Mouse (Mus musculus) forebrain, embryonic 11.5 days (tissue): ENCODE measurements at regions not wholly inside any gene's neighbourhood (a gene's known extent, or its start where the extent isn't known, plus 50 kb on each side); places are given as distances from the start of the nearest gene placed in this dataset.

Source experiments
- ATAC-seq: fragments of 200-750 bp; cut with Nextera tagmentation; replicated peaks from 2 replicates; pipeline ENCODE4 v1.8.0; 2017; ENCODE audit warnings: moderate TSS enrichment; ENCODE audit not compliant: low FRiP score
- DNase-seq: peaks from one replicate; pipeline ENCODE4 v3.0.0-alpha.2; 2017; ENCODE audit warnings: low spot score
- H3K27ac ChIP-seq: fragments of 300-500 bp; sonication (generic); 2 replicates; pipeline ENCODE4 v1.5.1; 2014; ENCODE audit warnings: low read depth, low read length
- H3K27me3 ChIP-seq: fragments of 300-500 bp; sonication (generic); 2 replicates; pipeline ENCODE4 v1.6.1; 2014; ENCODE audit warnings: mild to moderate bottlenecking, low read length, mixed read lengths; ENCODE audit not compliant: control insufficient read depth, insufficient read depth
- H3K36me3 ChIP-seq: fragments of 300-500 bp; sonication (generic); 2 replicates; pipeline ENCODE4 v1.6.1; 2014; ENCODE audit warnings: mild to moderate bottlenecking, low read length, moderate library complexity, mixed read lengths; ENCODE audit not compliant: control insufficient read depth, insufficient read depth
- H3K4me1 ChIP-seq: fragments of 300-500 bp; sonication (generic); replicated peaks from 2 replicates; pipeline ENCODE4 v1.6.1; 2014; ENCODE audit warnings: low read length, mixed read lengths; ENCODE audit not compliant: control insufficient read depth, insufficient read depth
- H3K4me2 ChIP-seq: fragments of 300-500 bp; sonication (generic); 2 replicates; pipeline ENCODE4 v1.6.1; 2014; ENCODE audit warnings: low read depth, mild to moderate bottlenecking, low read length, moderate library complexity, mixed read lengths; ENCODE audit not compliant: severe bottlenecking
- H3K4me3 ChIP-seq: fragments of 300-500 bp; sonication (generic); 2 replicates; pipeline ENCODE4 v1.5.1; 2014; ENCODE audit warnings: low read depth, low read length
- H3K9ac ChIP-seq: fragments of 300-500 bp; sonication (generic); 2 replicates; pipeline ENCODE4 v1.6.1; 2014; ENCODE audit warnings: low read length
- H3K9me3 ChIP-seq: fragments of 300-500 bp; sonication (generic); 2 replicates; pipeline ENCODE4 v1.6.1; 2016; ENCODE audit warnings: low read length, mixed read lengths; ENCODE audit not compliant: control insufficient read depth
- WGBS: fragments of 180-500 bp; shearing (Covaris S2); extraction: QIAGEN DNeasy Blood & Tissue Kit; methylation state at CpG from one replicate; pipeline ENCODE4 v1.1.7; 2014; 5-methylcytosine and 5-hydroxymethylcytosine counted together

- H3K9me3 ChIP-seq: no peaks in the 10 kb centered on the region
- no peaks in the 10 kb centered on the region for H3K36me3 ChIP-seq
- H3K4me3 ChIP-seq: no peak overlapping the region
- no peak overlapping the region for H3K4me2 ChIP-seq
- no peak for DNase-seq
- no peaks in the 10 kb centered on the region for H3K4me1 ChIP-seq
- no peak for ATAC-seq
- H3K27me3 ChIP-seq: no peaks in the 10 kb centered on the region
- WGBS: 87% methylated on average over 8 of the region's 8 CpGs
- H3K27ac ChIP-seq: no peak overlapping the region
- no peak overlapping the region for H3K9ac ChIP-seq
Measured at GRCm38 (mm10) chr13:103423417-103423816, 89.1 kb upstream of the Mast4 start.

- no peaks in the 10 kb centered on the region for H3K4me1 ChIP-seq
- H3K27ac ChIP-seq: no peak overlapping the region
- H3K4me3 ChIP-seq: no peak overlapping the region
- DNase-seq (no peak), ATAC-seq (no peak)
- H3K27me3 ChIP-seq: no peaks in the 10 kb centered on the region
- no peak overlapping the region for H3K9ac ChIP-seq
- 94% methylated on average over 8 of the region's 8 CpGs for WGBS
- H3K9me3 ChIP-seq: no peaks in the 10 kb centered on the region
- no peaks in the 10 kb centered on the region for H3K36me3 ChIP-seq
- H3K4me2 ChIP-seq: no peak overlapping the region
Measured at GRCm38 (mm10) chr13:103422997-103423396, 88.7 kb upstream of the Mast4 start.

GRCm38 (mm10) chr13:103419146-103419545 lies 84.8 kb upstream of the Mast4 start:
- WGBS: 90% methylated on average over 3 of the region's 3 CpGs
- Histone ChIP-seq H3K4me3 (no peak overlapping the region), H3K9ac (no peak overlapping the region), H3K4me2 (no peak overlapping the region), H3K9me3 (no peaks in the 10 kb centered on the region), H3K4me1 (no peaks in the 10 kb centered on the region), H3K27me3 (no peaks in the 10 kb centered on the region), H3K27ac (no peak overlapping the region), H3K36me3 (no peaks in the 10 kb centered on the region)
- ATAC-seq (no peak), DNase-seq (no peak)

- no peak for DNase-seq
- ATAC-seq: no peak
- Histone ChIP-seq H3K27me3 (no peaks in the 10 kb centered on the region), H3K36me3 (no peaks in the 10 kb centered on the region), H3K9me3 (no peaks in the 10 kb centered on the region), H3K4me2 (no peak overlapping the region), H3K4me1 (no peaks in the 10 kb centered on the region), H3K9ac (no peak overlapping the region), H3K27ac (no peak overlapping the region), H3K4me3 (no peak overlapping the region)
- 90% methylated on average over 5 of the region's 5 CpGs for WGBS
Measured at GRCm38 (mm10) chr13:103417256-103417655, 83.0 kb upstream of the Mast4 start.

GRCm38 (mm10) chr13:103415335-103415734 lies 81.0 kb upstream of the Mast4 start:
- WGBS: 83% methylated on average over 4 of the region's 4 CpGs
- H3K4me2 ChIP-seq: no peak overlapping the region
- DNase-seq: no peak

GRCm38 (mm10) chr13:103412566-103412965 lies 78.3 kb upstream of the Mast4 start:
- no peak overlapping the region for H3K9ac ChIP-seq
- no peaks in the 10 kb centered on the region for H3K9me3 ChIP-seq
- H3K27me3 ChIP-seq: no peaks in the 10 kb centered on the region
- H3K27ac ChIP-seq: no peak overlapping the region
- H3K4me3 ChIP-seq: no peak overlapping the region
- no peaks in the 10 kb centered on the region for H3K36me3 ChIP-seq
- ATAC-seq (no peak), DNase-seq (no peak)
- no peaks in the 10 kb centered on the region for H3K4me1 ChIP-seq
- WGBS: 96% methylated on average over 2 of the region's 2 CpGs
- H3K4me2 ChIP-seq: no peak overlapping the region

More at GRCm38 (mm10) chr13:103415335-103415734, 81.0 kb upstream of the Mast4 start:
- Histone ChIP-seq H3K4me1 (no peaks in the 10 kb centered on the region), H3K27me3 (no peaks in the 10 kb centered on the region), H3K36me3 (no peaks in the 10 kb centered on the region), H3K27ac (no peak overlapping the region), H3K9ac (no peak overlapping the region), H3K9me3 (no peaks in the 10 kb centered on the region), H3K4me3 (no peak overlapping the region)
- ATAC-seq: no peak

- Histone ChIP-seq H3K9ac (no peak overlapping the region), H3K4me3 (no peak overlapping the region), H3K27me3 (no peaks in the 10 kb centered on the region), H3K9me3 (no peaks in the 10 kb centered on the region), H3K4me2 (no peak overlapping the region), H3K4me1 (no peaks in the 10 kb centered on the region), H3K27ac (no peak overlapping the region), H3K36me3 (no peaks in the 10 kb centered on the region)
- whole genome bisulfite sequencing: 92% methylated on average over 7 of the region's 7 CpGs
- no peak for DNase-seq
- ATAC-seq: no peak
Measured at GRCm38 (mm10) chr13:103409286-103409685, 75.0 kb upstream of the Mast4 start.

- H3K27ac ChIP-seq: no peak overlapping the region
- no peak overlapping the region for H3K9ac ChIP-seq
- H3K4me3 ChIP-seq: no peak overlapping the region
- H3K4me2 ChIP-seq: no peak overlapping the region
- ATAC-seq: no peak
- 89% methylated on average over 2 of the region's 2 CpGs for WGBS
- DNase-seq: no peak
- no peaks in the 10 kb centered on the region for H3K9me3 ChIP-seq
- H3K27me3 ChIP-seq: no peaks in the 10 kb centered on the region
- H3K4me1 ChIP-seq: no peaks in the 10 kb centered on the region
- H3K36me3 ChIP-seq: no peaks in the 10 kb centered on the region
Measured at GRCm38 (mm10) chr13:103396526-103397020, 62.3 kb upstream of the Mast4 start.

GRCm38 (mm10) chr13:103396099-103396498 lies 61.8 kb upstream of the Mast4 start:
- H3K27me3 ChIP-seq: no peaks in the 10 kb centered on the region
- WGBS: 89% methylated on average over 9 of the region's 9 CpGs
- H3K9me3 ChIP-seq: no peaks in the 10 kb centered on the region

More at GRCm38 (mm10) chr13:103396099-103396498, 61.8 kb upstream of the Mast4 start:
- ATAC-seq: no peak
- Histone ChIP-seq H3K27ac (no peak overlapping the region), H3K4me1 (no peaks in the 10 kb centered on the region), H3K4me3 (no peak overlapping the region), H3K36me3 (no peaks in the 10 kb centered on the region), H3K9ac (no peak overlapping the region), H3K4me2 (no peak overlapping the region)
- no peak for DNase-seq
